Mouse (Mus musculus): ENCODE measurements at regions not wholly inside any gene's neighbourhood (a gene's known extent, or its start where the extent isn't known, plus 50 kb on each side); places are given as distances from the start of the nearest gene placed in this dataset.
A peak's percentile ranks its signal among the peaks of the same experiment; 100 is the strongest.

DNA sequence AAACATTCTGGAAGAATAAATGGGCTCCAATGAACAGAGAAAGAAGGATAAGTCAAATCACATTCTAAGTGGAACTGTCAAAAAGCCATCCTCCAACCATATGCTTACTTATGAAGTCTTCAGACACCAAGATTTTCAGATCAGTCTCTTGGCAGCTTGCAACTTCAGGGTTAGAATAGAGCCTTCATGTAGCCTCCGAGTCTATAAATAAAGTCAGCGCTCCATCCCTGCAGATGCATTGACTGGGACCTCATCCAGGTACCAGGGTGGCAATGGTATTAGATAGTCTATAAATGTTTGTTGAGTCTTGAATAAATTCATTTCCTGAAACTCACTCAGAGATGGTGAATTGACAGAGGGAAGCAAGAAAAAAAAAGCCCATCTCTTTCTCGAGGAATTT, 107.2 kb upstream of the Eepd1 start:
- no peak for ATAC-seq
- WGBS = 91% methylated on average over 3 of the region's 3 CpGs
- H3K4me1 ChIP-seq (replicated peaks) = 0 out of 2 replicates have a peak, but pooled peaks cover 11% of the 10 kb centered on the region
- H3K36me3 ChIP-seq = no peaks in the 10 kb centered on the region
- H3K9me3 ChIP-seq = no peaks in the 10 kb centered on the region
- H3K4me2 ChIP-seq (replicated peaks) = no peak overlapping the region
- H3K27me3 ChIP-seq = no peaks in the 10 kb centered on the region
- no peak overlapping the region for H3K4me3 ChIP-seq (replicated peaks)
- H3K27ac ChIP-seq = no peak overlapping the region
- no peak overlapping the region for H3K9ac ChIP-seq (replicated peaks)

DNA sequence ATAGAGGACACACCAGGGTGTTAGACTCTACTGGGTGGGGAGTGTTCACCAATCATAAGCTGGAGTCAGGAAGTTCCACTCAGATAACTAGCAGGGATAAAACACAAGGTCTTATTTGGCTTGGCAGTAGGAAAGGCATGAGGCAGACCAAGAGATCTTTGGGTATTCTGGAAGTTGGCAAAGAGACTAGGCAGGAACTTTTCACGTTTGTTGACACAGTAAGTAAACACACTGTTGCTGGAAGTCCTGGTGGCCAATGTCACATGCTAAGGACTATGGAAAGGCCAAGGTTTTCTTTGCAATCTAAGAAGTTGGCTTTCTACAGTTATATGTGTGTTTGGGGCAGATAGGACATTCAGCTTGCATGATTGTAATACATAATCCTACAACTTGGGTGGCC, 105.1 kb upstream of the Eepd1 start:
- 0 out of 2 replicates have a peak, but pooled peaks cover 11% of the 10 kb centered on the region for H3K4me1 ChIP-seq (replicated peaks)
- no peaks in the 10 kb centered on the region for H3K36me3 ChIP-seq
- no peak overlapping the region for H3K4me2 ChIP-seq (replicated peaks)
- no peak overlapping the region for H3K27ac ChIP-seq
- no peak overlapping the region for H3K9ac ChIP-seq (replicated peaks)
- no peak for ATAC-seq
- no peak overlapping the region for H3K4me3 ChIP-seq (replicated peaks)
- 66% methylated on average over 1 of the region's 1 CpGs for WGBS
- H3K9me3 ChIP-seq = no peaks in the 10 kb centered on the region
- no peaks in the 10 kb centered on the region for H3K27me3 ChIP-seq

DNA sequence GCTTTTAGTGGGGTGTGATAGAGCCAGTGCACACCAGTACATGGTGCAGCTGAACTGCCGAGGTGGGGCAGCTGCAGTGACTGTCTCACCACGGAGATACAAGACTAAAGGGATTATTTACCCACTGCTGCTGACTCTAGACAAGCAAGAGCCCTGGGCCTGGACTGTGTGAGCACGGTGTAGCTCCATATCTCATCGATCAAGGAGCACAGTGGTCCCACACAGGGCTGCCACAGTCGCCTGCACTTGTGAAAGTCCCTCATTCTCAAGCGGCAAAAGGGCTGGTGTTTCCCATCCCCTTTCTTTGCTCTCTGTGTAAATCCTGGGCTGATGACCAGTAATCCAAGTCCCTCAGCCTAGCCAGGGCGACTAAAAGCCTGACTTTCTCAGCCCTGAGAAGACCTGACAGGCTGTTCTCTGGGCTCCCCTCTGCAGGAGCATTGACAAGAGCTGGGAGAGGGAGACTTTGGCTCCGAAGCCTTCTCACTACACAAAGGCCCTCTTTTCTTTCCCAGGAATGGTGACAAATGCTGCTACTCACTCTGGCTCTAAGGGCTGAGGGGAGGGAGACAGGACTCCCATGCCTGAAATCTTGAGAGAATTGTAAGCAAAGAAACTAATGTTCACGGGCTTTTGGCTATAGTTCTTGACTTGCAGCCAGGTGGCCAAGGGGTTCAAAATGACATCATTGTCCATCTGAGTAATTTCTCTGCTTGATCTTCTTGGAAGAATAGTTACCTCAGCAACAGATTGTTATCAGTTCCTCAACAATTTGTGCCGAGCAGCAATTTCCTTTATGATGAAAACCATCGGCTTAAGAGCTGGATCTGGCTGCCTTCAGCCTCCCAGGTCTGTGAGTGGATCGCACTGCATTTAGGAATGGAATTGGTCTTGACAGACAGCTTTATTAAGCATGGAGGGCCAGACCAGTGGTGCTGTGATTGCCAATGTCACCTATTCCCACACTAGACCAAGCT, 103.3 kb upstream of the Eepd1 start:
- Histone ChIP-seq H3K9me3 (no peaks in the 10 kb centered on the region), H3K4me3 (replicated peaks) (no peak overlapping the region), H3K9ac (replicated peaks) (0 out of 2 replicates have a peak overlapping the region, but pooled peaks have one; percentile 23), H3K27ac (peak overlapping the region; percentile 58), H3K27me3 (no peaks in the 10 kb centered on the region), H3K36me3 (no peaks in the 10 kb centered on the region), H3K4me2 (replicated peaks) (no peak overlapping the region), H3K4me1 (replicated peaks) (0 out of 2 replicates have a peak, but pooled peaks cover 11% of the 10 kb centered on the region)
- peak; percentile 84 for ATAC-seq
- WGBS = 42% methylated on average over 12 of the region's 12 CpGs

DNA sequence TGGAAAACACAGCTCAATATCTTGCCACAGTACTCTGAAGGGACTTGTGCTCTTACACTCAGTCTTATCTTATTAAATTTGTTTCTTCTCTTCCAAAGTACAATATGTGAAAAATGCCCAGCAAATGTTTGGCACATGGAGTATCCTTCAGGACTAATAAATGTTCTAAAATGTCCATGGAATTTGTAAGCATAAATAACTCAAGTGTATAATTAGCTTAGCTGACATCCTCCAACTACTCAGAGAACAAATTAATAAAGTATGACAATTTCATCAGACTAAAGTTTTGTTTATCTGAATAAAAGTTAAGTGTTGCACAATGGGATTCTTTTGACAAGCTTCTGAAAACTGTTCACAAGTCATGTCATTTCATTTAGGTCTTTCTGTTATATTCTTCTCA, 96.0 kb upstream of the Eepd1 start:
- Histone ChIP-seq H3K4me3 (replicated peaks) (no peak overlapping the region), H3K9me3 (no peaks in the 10 kb centered on the region), H3K9ac (replicated peaks) (no peak overlapping the region), H3K27ac (no peak overlapping the region), H3K36me3 (no peaks in the 10 kb centered on the region), H3K4me2 (replicated peaks) (no peak overlapping the region), H3K27me3 (no peaks in the 10 kb centered on the region), H3K4me1 (replicated peaks) (no peaks in the 10 kb centered on the region)
- ATAC-seq = no peak

DNA sequence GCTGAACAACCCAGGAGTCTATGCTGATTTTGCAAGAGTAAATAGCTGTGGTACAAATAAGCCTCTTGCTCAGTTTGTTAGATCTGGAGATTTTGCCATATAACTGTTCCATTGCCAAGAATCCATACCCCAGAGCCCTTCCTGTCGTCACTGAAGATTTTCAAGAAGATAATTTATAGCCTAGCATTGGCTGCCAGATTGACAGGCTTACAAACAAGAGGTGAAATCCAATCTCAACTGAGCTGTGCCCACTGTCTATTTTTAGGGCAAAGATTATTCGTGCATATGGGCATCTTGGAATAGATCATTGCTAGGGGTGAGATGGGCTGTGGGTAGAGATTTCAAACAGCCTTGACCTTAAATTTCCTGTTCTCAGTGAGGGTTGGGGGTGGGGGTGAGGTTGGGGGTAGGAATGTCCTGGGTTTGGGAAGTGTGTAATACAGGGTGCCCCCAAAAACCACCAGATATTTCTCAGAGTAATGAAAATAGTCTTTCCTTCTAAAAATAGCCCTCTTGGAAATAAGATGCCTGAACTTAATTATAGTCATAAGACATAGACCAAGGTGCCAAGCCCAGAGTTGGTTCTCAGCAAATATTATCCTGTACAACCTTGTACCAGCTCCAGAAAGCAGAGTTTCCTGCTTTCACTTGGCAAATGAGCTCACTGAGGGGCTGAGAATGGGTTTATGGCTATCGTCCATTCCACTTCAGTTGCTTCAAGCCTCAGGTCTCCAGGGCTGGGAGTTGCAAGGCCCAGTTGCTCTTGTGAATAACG, 93.3 kb upstream of the Eepd1 start:
- Histone ChIP-seq H3K27ac (no peak overlapping the region), H3K9me3 (no peaks in the 10 kb centered on the region), H3K9ac (replicated peaks) (no peak overlapping the region), H3K27me3 (no peaks in the 10 kb centered on the region), H3K4me1 (replicated peaks) (no peaks in the 10 kb centered on the region), H3K4me3 (replicated peaks) (no peak overlapping the region), H3K4me2 (replicated peaks) (no peak overlapping the region), H3K36me3 (no peaks in the 10 kb centered on the region)
- ATAC-seq = no peak
- WGBS = 85% methylated on average over 4 of the region's 4 CpGs

DNA sequence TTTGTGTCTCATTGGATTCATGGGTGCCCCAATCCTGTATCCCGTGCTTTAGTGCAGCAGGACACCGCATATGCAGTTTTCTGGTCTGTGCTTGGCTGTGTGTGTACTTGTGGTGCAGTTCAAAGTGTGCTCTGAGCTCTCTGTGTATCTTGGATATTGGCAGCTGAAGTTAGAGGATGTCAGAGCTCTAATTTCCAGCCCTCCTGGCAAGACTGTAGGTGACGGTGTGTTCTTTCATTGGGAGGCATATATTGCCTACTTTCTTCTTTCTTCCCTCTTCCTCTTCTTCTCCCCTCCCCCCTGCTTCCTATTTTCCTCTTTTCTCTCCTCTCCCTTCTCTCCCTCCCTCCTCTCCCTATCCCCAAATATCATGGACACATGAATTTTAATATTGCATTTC, 92.0 kb upstream of the Eepd1 start:
- H3K9me3 ChIP-seq = no peaks in the 10 kb centered on the region
- H3K9ac ChIP-seq (replicated peaks) = no peak overlapping the region
- 82% methylated on average over 3 of the region's 3 CpGs for WGBS
- H3K27me3 ChIP-seq = no peaks in the 10 kb centered on the region
- no peak for ATAC-seq
- no peaks in the 10 kb centered on the region for H3K36me3 ChIP-seq
- H3K4me2 ChIP-seq (replicated peaks) = no peak overlapping the region
- H3K4me1 ChIP-seq (replicated peaks) = no peaks in the 10 kb centered on the region
- no peak overlapping the region for H3K27ac ChIP-seq
- H3K4me3 ChIP-seq (replicated peaks) = no peak overlapping the region

DNA sequence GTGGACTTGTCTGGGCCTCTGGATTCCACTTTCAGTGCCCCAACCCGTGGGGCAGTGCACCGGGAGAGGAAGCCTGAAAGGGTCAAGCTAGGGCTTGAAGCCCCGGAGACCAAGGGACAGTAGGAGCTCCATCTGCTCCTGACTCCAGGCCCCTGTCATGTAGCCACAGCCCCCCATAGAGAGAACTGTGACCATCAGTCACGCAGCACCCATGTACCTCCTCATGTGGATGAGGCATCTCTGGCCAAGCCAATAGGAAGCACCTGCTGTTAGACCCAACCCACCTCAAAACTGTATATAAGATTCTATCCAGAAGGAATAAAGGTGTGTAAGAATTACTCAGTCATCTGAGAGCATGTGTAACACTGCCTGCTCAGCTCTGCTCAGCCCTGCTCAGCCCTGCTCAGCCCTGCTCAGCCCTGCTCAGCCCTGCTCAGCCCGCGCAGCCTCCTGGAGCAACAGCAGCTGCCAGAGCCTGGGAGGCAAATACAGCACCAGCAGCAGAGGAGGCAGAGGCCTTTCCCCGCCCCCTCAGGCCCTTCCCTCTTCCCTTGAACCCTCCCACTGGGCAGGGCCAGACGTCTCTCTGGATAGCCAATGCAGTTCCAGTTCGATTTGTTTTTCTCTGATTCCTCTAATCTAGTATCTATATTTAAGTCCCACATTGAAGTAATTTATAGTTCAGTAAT, 80.6 kb upstream of the Eepd1 start:
- Histone ChIP-seq H3K9me3 (no peaks in the 10 kb centered on the region), H3K4me1 (replicated peaks) (peaks cover 6% of the 10 kb centered on the region; the same call in 1 of the 2 replicates), H3K36me3 (no peaks in the 10 kb centered on the region), H3K4me2 (replicated peaks) (no peak overlapping the region), H3K4me3 (replicated peaks) (no peak overlapping the region), H3K9ac (replicated peaks) (no peak overlapping the region), H3K27ac (no peak overlapping the region), H3K27me3 (no peaks in the 10 kb centered on the region)
- 35% methylated on average over 9 of the region's 9 CpGs for WGBS
- ATAC-seq = peak; percentile 95

DNA sequence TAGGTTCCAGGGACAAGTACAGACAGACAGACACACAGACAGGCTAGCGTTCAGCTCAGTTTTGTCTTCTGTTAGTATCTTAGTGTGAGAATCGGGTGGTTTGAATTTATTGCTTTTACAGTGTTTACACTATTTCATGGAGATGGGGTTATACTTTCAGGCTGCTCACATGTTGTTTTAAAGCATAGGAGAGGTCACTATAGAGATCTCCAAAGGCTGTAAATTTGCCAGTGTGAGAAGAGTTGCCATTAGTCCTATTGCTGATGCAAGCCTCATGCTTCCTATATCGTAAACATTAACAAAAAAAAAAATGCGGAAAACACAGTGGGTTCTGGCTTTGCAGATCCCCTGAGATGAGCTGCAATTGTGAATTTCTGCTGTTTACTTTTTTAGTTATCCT, 75.5 kb upstream of the Eepd1 start:
- ATAC-seq = no peak
- Histone ChIP-seq H3K4me2 (replicated peaks) (no peak overlapping the region), H3K4me1 (replicated peaks) (peaks cover 2% of the 10 kb centered on the region; the same call in 1 of the 2 replicates)

DNA sequence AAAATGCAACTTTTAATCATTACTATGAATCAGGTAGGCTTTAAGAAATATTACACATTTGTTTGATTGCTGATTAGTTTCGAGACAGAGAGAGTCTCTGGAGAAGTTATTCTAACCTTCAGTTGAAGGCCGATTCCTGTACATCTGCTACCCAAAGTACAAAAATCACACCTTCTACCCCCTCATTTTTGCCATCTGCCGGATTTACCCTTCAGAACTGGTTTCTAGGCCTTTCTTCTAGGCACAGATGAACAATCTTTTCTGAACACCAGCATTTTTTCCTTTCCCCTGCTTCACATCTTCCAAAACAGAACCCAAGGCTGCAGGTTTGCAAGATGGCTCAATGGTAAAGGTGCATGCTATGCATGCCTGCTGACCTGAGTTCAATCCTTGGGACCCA, 72.8 kb upstream of the Eepd1 start:
- ATAC-seq = no peak
- H3K27ac ChIP-seq = no peak overlapping the region
- H3K4me2 ChIP-seq (replicated peaks) = no peak overlapping the region
- no peaks in the 10 kb centered on the region for H3K9me3 ChIP-seq
- no peak overlapping the region for H3K9ac ChIP-seq (replicated peaks)
- no peak overlapping the region for H3K4me3 ChIP-seq (replicated peaks)
- H3K4me1 ChIP-seq (replicated peaks) = no peaks in the 10 kb centered on the region
- H3K36me3 ChIP-seq = no peaks in the 10 kb centered on the region
- WGBS = 82% methylated on average over 3 of the region's 3 CpGs
- H3K27me3 ChIP-seq = no peaks in the 10 kb centered on the region

More for the DNA sequence above, 75.5 kb upstream of the Eepd1 start:
- no peak overlapping the region for H3K9ac ChIP-seq (replicated peaks)
- no peak overlapping the region for H3K4me3 ChIP-seq (replicated peaks)
- no peaks in the 10 kb centered on the region for H3K9me3 ChIP-seq
- no peak overlapping the region for H3K27ac ChIP-seq
- no peaks in the 10 kb centered on the region for H3K27me3 ChIP-seq
- H3K36me3 ChIP-seq = no peaks in the 10 kb centered on the region
- WGBS = 93% methylated on average over 4 of the region's 4 CpGs

DNA sequence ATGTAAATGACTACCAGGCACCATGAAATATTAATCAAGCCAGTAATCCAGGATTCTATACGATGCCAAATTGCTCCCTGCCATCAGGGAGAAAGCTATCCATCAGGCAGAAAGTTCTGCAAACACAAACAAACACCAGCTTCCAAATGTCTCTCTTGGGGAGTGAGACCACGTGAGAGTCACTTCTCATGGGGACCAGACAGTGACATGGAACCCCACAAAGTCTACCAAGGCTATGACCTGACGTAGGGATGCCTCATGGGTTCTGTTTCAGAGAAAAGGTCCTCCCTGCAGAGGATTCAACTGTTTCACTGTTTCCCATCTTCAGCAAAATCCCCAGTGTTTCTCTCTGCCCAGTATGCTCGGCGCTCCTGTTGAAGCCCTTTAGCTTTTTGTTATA, 71.6 kb upstream of the Eepd1 start:
- H3K4me1 ChIP-seq (replicated peaks) = no peaks in the 10 kb centered on the region
- H3K36me3 ChIP-seq = no peaks in the 10 kb centered on the region
- H3K27me3 ChIP-seq = no peaks in the 10 kb centered on the region
- no peak overlapping the region for H3K9ac ChIP-seq (replicated peaks)
- no peak overlapping the region for H3K4me2 ChIP-seq (replicated peaks)
- WGBS = 81% methylated on average over 5 of the region's 5 CpGs
- ATAC-seq = no peak
- H3K9me3 ChIP-seq = no peaks in the 10 kb centered on the region
- no peak overlapping the region for H3K27ac ChIP-seq
- no peak overlapping the region for H3K4me3 ChIP-seq (replicated peaks)

DNA sequence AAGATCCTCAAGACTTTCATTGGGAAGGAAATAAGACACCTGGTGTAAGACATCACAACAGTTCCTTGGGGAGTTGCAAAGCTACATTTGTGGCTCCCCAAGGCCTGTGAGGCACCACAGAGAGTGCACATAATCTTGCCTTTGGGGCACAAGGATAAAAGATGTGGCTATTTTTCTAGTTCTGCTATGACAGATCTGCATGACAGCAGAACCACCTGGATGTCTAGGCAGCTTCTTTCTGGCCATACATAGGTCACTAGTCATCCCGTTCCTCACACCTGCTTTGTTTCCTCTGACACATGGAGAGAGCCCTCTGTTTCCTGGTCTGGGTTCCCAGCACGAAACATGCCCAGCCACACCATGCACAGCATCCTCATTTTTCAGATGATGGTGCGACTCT, 67.5 kb upstream of the Eepd1 start:
- Histone ChIP-seq H3K27ac (no peak overlapping the region), H3K4me3 (replicated peaks) (no peak overlapping the region), H3K4me1 (replicated peaks) (no peaks in the 10 kb centered on the region), H3K27me3 (no peaks in the 10 kb centered on the region), H3K9me3 (0 out of 2 replicates have a peak, but pooled peaks cover 4% of the 10 kb centered on the region), H3K9ac (replicated peaks) (no peak overlapping the region), H3K4me2 (replicated peaks) (no peak overlapping the region), H3K36me3 (no peaks in the 10 kb centered on the region)
- no peak for ATAC-seq
- 92% methylated on average over 3 of the region's 3 CpGs for WGBS

DNA sequence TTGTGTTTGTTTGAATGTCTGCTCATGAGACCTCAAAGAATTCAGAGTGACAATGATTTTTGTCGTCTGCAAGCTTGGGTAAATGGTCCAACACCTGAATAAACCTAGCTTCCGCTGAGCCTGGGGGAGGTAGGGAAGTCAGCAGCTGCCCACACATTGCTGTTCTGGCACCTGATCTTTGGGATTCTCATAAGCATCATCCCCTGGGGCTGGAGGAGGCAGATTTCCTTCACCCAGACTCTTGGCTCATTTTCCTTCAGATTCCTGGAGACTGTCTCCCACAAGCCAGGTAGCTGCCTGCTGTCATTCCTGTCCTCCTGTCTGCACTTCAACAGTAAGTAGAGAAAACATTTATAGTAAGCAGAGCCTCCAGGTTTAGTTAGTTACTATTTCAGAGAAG, 67.0 kb upstream of the Eepd1 start:
- no peak overlapping the region for H3K9ac ChIP-seq (replicated peaks)
- 80% methylated on average over 2 of the region's 2 CpGs for WGBS
- no peak for ATAC-seq

More for the DNA sequence above, 67.0 kb upstream of the Eepd1 start:
- Histone ChIP-seq H3K4me1 (replicated peaks) (no peaks in the 10 kb centered on the region), H3K4me3 (replicated peaks) (no peak overlapping the region), H3K36me3 (no peaks in the 10 kb centered on the region), H3K27ac (no peak overlapping the region), H3K9me3 (0 out of 2 replicates have a peak, but pooled peaks cover 4% of the 10 kb centered on the region), H3K4me2 (replicated peaks) (no peak overlapping the region), H3K27me3 (no peaks in the 10 kb centered on the region)

All from midbrain, embryonic 13.5 days (tissue).